Mouse (Mus musculus): ENCODE results near the gene Rps28. TPM values are rescaled to one million over a fixed set of nuclear protein-coding genes. Genes with fewer than 3 reads are reported as not detected.
"Not testable (repeated sequence)": the region's sequence is repeated elsewhere in the genome, so short reads cannot be mapped to it uniquely, and the experiment has no call there.

Rps28 gene
- total RNA-seq (2021), result 100 to 1,000 TPM; 600 to 661 TPM
- long read RNA-seq, experiment 1, transcript Rps28-201 (4 exons, 392 nt), result minor isoform, 29 of 105 reads
- long read RNA-seq, experiment 1, transcript Rps28-205 (4 exons, 382 nt), result major isoform, 71 of 105 reads
- long read RNA-seq, experiment 1, partial matches to known transcripts, result 3 of 105 reads
- long read RNA-seq, experiment 1, other reads (novel, unspliced or antisense), result 0 of 105 reads
- long read RNA-seq, experiment 2, transcript Rps28-205 (4 exons, 382 nt), result major isoform, 75 of 115 reads
- long read RNA-seq, experiment 2, transcript Rps28-201 (4 exons, 392 nt), result minor isoform, 34 of 115 reads
- long read RNA-seq, experiment 2, partial matches to known transcripts, result 2 of 115 reads
- long read RNA-seq, experiment 2, other reads (novel, unspliced or antisense), result 1 of 115 reads

DNA sequence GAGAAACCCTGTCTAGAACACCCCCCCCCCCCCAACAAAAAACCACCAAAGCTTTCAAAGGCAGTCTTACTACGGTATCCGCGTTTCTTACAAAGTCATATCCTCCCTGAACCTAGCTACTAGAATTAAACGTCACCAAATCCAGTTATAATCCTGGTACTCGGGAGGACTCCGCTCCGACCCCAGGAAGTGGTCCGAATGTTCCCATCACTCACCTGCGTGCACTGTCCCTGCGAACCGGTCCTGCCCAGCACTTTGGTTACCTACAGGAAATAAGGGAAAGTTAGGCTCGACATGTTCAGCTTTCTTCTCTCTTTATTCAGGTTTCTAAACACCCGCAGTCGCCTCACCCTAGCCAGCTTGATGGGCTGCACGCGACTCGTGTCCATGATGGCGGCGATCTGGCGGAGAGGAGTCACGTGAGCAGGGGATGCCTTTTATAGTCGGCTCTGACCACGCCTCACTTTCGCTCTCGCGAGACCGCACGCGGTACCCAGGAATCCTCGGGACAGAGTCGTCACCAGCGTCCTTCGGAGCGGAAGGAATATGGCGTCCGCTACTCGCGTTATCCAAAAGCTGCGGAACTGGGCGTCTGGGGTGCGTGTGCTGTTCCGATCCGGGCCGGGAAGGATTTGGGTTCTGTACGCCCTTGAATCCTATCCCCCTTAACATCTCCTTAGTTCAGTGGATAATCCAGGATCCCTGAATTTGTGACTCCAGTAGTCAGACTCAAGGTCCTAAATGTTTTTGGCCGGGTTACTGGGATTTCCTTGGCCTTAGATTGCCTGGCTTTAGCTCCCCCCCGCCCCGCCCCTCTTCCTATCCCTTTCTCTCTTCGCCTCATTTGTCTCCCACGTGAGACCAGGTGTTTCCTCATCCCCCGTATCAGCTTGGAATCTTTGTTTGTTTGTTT is at the start of gene Rps28, which contains the start of gene Ndufa7:
Gene Rps28, minus strand, starts transcription at position 479 of the 913 bp plus-strand sequence.
Gene Ndufa7, plus strand, starts transcription at position 489 of the 913 bp plus-strand sequence.
- intact Hi-C loops (cut with DNase I), result no loop called here
- peak; percentile 97 to 98 for DNase-seq (ENCODE audit: extremely low spot score in 1 of 2, low spot score in 2 of 2)
- peak within 1 kb of the TSS; percentile 83 for H3K27ac ChIP-seq
- H3K4me3 ChIP-seq, result peak within 1 kb of the TSS; percentile 71
- no peak for TF ChIP-seq CTCF (IDR thresholded peaks at IDR 0.05)

DNA sequence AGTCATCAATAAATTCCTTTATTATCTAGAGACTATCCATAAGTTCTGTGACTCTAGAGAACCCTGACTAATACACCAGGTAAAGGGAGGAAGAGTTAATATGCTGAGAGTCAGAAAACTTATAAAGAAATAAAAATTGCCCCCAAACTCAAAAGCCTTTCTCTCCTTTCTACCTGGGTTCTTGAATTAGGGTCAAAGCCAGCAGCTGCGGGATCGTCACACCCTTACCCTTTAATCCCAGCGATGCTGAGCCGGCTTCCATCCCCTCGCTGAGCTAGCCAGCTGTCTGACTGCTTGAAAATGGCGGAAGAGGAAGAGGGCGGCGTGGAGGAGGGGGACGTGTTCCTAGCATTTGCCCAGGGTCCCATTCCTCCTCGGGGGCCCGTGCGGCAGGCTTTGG is 49.2 kb upstream of the Rps28 start, which contains the start of gene Gm7029:
Gene Gm7029, plus strand, starts transcription at position 301 of the 400 bp plus-strand sequence.
- H3K27ac ChIP-seq; DNase-seq (ENCODE audit: extremely low spot score in 1 of 2, low spot score in 2 of 2); intact Hi-C loops (cut with DNase I); H3K4me3 ChIP-seq: not testable (repeated sequence)

DNA sequence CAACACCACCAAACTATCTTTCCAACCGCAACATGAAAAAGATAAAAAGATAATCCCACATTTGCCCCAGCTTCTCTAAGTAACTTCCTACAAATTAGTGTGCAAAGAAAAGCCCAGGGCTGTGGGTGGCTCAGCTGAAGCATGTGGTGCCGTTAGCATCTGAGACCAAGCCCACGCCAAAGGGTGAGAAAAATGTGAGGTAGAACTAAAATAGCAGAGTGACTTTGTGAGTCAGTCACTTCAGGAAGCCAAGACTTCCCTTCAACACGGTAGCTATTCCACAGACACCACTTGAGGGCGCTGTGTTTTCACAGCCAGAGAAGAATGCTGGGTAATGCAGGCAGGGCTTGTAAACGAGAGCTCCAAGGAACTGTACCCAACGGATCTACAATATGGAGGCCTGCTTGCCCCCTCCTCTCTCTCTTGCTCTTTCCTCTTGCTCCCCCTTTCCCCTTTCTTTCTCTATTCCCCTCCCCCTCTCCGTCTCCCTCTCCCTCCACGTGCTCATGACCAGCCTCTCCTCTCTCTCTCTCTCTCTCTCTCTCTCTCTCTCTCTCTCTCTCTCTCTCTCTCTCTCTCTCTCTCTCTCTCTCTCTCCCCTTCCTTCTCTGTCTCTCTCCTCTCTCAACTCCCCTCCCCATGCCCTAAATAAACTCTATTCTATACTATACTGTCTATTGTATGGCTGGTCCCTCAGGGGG is 41.1 kb upstream of the Rps28 start:
- H3K4me3 ChIP-seq, result no peak overlapping the region
- intact Hi-C loops (cut with DNase I), result no loop called here
- TF ChIP-seq CTCF (IDR thresholded peaks at IDR 0.05), result peak; percentile 78
- peak; percentile 78 to 79 for DNase-seq (ENCODE audit: extremely low spot score in 1 of 2, low spot score in 2 of 2)
- no peak overlapping the region for H3K27ac ChIP-seq

DNA sequence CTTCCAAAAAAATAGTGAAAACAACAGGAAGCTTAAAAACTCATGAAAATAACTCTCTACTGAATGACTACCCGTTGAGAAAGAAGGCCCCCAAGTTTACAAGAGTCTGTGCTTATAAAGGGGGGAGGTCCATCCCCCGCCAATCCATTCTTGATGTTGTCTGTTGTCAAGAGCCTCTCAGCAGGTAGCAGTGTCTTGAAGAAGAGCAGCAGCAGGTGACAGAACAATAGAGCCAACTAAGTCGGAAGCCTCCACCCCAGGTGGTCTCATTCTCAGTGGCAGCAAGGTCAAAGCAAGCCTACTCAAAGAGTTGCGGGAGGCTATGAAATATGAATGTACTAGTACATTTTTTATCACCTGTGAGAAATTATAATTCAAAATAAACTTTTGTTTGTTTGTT is 33.5 kb upstream of the Rps28 start:
- no peak for TF ChIP-seq CTCF (IDR thresholded peaks at IDR 0.05)
- intact Hi-C loops (cut with DNase I), result no loop called here
- Histone ChIP-seq H3K4me3 (no peak overlapping the region), H3K27ac (no peak overlapping the region)
- no peak for DNase-seq (ENCODE audit: extremely low spot score in 1 of 2, low spot score in 2 of 2)

DNA sequence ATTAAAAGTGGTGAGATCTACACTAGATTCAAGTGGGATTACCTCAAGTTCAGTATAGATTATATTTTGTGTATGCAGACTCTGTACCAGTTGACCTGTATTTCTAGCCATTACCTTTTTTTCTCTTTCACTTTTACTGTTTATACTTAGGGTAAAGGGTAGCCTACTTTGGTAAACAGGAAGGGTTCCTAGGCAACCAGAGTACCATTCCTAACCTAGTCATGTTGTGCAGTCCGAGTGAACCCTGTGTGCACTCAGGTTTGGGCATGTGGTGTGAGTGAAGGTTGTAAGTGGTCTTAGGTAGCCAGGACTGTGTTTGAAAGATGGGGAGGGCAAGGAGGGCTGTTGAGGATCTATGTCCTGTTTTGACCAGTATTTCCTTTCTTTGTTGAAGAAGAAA is 27.0 kb upstream of the Rps28 start:
- no peak for TF ChIP-seq CTCF (IDR thresholded peaks at IDR 0.05)
- Histone ChIP-seq H3K27ac (no peak overlapping the region), H3K4me3 (no peak overlapping the region)
- DNase-seq (ENCODE audit: extremely low spot score in 1 of 2, low spot score in 2 of 2), result no peak
- intact Hi-C loops (cut with DNase I), result no loop called here

DNA sequence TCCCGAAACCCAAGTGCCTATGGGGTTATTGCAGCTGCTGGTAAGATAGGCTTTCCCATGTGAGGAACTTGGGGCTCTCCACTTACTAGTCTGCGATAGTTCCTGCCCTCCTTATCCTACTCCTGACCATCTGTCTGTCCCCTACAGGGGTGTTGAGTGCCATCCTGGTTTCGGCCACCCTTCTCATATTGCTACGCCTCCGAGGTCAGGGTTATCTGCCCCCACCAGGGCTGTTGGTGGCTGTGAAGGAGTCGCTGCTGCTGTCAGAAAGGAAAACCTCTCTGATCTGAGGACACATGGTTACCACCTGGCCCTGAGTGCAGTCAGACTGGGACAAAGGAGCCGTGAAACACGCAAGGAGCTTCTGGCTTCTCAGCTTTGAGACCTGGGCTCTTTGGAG is 23.8 kb upstream of the Rps28 start:
- TF ChIP-seq CTCF (IDR thresholded peaks at IDR 0.05), result no peak

DNA sequence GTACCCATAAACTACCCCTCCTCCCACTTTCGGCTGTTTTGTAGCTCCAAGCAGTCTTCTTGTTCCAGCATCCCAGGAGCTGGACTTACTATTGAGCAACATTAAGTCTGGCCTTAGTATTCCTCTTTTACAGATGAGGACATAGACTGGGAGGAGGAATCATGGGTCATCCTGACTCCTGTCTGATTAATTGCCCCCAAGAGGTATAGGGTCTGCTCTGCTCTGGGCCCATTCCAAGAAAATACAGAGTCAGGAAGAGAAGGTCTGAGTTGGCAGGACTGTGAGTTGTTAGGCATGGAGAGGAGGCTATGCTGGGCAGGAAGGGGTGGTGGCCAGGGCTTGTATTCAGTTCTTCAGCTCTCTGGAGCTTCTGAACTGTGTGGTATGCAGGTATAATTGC is 19.8 kb upstream of the Rps28 start:
- no peak overlapping the region for H3K27ac ChIP-seq
- peak overlapping the region; percentile 80; the same call in 1 of the 2 replicates for H3K4me3 ChIP-seq
- DNase-seq (ENCODE audit: extremely low spot score in 1 of 2, low spot score in 2 of 2), result no peak
- intact Hi-C loops (cut with DNase I), result no loop called here
- no peak for TF ChIP-seq CTCF (IDR thresholded peaks at IDR 0.05)

More for the DNA sequence above, 23.8 kb upstream of the Rps28 start:
- Histone ChIP-seq H3K27ac (no peak overlapping the region), H3K4me3 (no peak overlapping the region)
- no peak for DNase-seq (ENCODE audit: extremely low spot score in 1 of 2, low spot score in 2 of 2)
- intact Hi-C loops (cut with DNase I), result no loop called here

DNA sequence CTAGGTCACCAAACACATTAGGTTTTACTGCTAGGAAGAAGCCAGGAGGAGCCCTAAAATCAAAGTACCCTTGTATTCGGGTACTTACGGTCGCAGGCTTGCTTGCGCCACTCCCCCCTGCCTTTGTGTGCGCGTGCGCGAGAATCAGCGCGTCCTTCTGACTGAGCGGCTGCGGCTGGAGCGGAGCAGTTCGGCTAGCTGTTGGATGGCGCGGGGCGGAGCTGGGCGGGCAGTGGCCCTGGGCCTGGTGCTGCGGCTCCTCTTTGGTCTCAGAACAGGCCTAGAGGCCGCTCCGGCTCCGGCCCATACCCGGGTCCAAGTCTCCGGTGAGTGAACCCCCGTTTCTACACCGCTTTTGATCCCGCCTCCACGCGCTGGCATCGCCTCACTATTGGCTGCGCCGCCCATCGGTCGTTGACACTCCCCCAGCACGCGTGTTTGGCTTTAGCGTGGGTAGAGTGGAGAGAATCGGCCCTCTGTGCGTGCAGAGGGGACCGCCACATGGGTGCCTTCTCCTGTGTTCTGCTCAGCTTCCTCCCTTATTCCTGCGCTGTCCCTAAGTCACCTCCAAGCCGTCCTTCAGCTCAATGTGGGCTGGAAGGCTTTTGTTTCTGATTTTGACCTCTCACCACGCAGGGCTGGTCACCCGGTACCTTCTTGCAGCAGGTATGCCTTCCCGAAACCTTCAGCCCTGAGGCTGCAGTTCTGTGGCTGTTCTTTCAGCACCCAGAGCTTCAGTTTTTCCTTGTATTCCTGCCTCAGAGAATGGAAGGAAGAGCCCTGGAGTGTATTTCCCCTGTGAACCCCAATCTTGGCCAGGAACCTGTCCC is 18.8 kb upstream of the Rps28 start, which contains the start of gene Cd320:
Gene Cd320, plus strand, starts transcription at position 126 of the 830 bp plus-strand sequence.
- TF ChIP-seq CTCF (IDR thresholded peaks at IDR 0.05), result peak; percentile 11; the same call in 1 of the 2 replicates
- intact Hi-C loops (cut with DNase I), result no loop called here
- Histone ChIP-seq H3K4me3 (peak within 1 kb of the TSS; percentile 80), H3K27ac (peak within 1 kb of the TSS; percentile 89)
- peak; percentile 92 to 93 for DNase-seq (ENCODE audit: extremely low spot score in 1 of 2, low spot score in 2 of 2)

DNA sequence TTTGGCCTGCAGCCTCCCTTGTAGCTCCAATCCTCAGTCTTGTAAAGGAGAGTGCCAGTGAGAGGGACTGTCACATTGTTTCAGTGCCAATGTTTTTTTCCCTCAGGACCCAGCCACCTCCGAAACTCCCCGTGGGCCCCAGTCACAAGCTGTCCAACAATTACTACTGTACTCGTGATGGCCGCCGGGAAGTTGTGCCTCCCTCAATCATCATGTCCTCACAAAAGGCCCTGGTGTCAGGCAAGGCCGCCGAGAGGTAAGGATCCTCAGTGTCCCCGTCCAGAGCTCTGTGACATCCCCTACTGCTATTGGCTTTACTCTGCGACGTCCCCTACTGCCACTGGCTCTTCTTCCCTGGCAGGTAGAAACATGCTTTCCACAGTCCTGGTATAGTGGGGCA is 5.2 kb upstream of the Rps28 start:
- Histone ChIP-seq H3K27ac (peak overlapping the region; percentile 58; the same call in 1 of the 2 replicates), H3K4me3 (no peak overlapping the region)
- no peak for DNase-seq (ENCODE audit: extremely low spot score in 1 of 2, low spot score in 2 of 2)
- no peak for TF ChIP-seq CTCF (IDR thresholded peaks at IDR 0.05)
- intact Hi-C loops (cut with DNase I), result no loop called here

DNA sequence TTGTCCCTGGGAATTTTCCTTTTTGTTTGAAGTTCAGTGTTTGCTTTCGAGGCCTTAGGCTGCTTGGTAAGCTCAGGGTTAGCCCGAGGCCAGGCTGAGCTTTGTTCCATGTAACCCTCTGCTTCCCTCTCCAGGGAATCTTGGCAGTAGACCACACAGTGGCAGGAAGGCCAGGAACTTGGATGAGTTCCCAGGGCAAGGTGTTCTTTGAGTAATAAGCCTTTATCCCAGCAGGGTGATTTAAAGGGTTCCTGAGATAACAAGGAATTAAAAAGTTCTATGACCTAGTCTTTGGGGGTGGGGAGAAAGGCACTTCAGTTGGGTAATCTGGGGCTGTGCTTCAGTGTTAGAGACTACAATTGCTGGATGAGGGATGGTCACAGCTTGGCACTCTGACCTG is 4.5 kb upstream of the Rps28 start:
- Histone ChIP-seq H3K4me3 (no peak overlapping the region), H3K27ac (peak overlapping the region; percentile 4; the same call in 1 of the 2 replicates)
- TF ChIP-seq CTCF (IDR thresholded peaks at IDR 0.05), result no peak
- intact Hi-C loops (cut with DNase I), result no loop called here
- no peak for DNase-seq (ENCODE audit: extremely low spot score in 1 of 2, low spot score in 2 of 2)

Measured in left cerebral cortex, adult 2 months (tissue).